ENCODE assay signal across 21 mouse cellular contexts in the genomic region with DNA sequence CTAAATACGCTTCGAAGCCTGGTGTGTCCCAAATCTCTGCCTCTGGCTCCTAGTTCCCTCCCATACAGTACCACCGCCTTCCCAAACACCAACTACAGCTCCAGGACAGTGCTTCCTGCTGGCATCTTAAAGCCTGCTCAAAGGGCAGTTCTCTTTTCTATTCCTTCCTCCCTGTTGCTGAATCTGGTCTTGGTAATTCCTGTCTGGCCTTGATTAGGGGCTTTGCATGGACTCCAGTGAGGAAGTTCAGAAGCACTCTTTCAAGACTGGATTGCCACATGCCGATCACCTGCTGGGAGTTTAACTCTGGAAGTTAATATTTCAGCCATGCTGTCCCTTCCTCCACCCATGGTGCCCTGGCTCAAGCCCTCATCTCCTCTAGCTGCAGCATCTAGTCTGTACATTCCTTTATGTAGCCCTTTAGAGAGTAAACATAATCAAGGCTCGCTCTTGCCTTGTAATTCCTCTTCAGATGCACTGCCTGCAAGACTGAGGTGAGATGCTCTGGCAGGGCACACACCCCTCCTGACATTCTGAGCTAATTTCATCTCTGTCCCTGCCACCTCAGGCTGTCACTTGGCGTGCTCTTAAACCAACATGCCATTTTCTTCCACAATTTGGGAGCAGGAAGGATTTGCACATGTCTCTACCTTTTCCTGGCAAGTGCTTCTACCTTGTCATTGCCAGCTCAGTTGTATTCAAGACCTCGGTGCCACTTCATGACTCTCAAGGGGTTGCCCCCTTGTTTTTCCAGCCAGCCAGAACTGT.
DNase-seq lines count a peak whose midpoint lies in the region; ATAC-seq lines count a peak whose summit lies in the region.
"Had no signal": no experiment of that assay in that cellular context is flagged by ENCODE, and none has a peak within 500 bp of the region (broad histone marks: within the 10 kb centered on the region; RNA-seq: fewer than 3 reads in every experiment).

No protein-coding gene starts in this region.

- no peaks in the 10 kb centered on the region for H3K27me3 ChIP-seq in neural tube, embryonic 15.5 days (replicated peaks)
- H3K27me3 ChIP-seq: heart, embryonic 15.5 days; hindbrain, embryonic 15.5 days had no signal

- peak overlapping the region; percentile 93 for H3K27ac ChIP-seq in macrophage
- no peak overlapping the region for H3K27ac ChIP-seq in neural tube, embryonic 15.5 days (replicated peaks)
- H3K27ac ChIP-seq: forebrain, embryonic 10.5 days; heart, embryonic 15.5 days; hindbrain, embryonic 15.5 days; kidney, postnatal 0 days had no signal

- H3K9ac ChIP-seq in neural tube, embryonic 15.5 days (replicated peaks): no peak overlapping the region
- H3K9ac ChIP-seq: heart, embryonic 15.5 days; hindbrain, embryonic 15.5 days had no signal

- no peaks in the 10 kb centered on the region for H3K4me1 ChIP-seq in neural tube, embryonic 15.5 days
- H3K4me1 ChIP-seq: heart, embryonic 15.5 days; hindbrain, embryonic 15.5 days had no signal

- whole genome bisulfite sequencing in macrophage (ENCODE audit: missing documents): 62% methylated on average over 7 of the region's 7 CpGs
- 84% methylated on average over 7 of the region's 7 CpGs for WGBS in neural tube, embryonic 15.5 days

- H3K4me3 ChIP-seq in macrophage (ENCODE audit: inconsistent target): no peak overlapping the region
- no peak overlapping the region for H3K4me3 ChIP-seq in neural tube, embryonic 15.5 days (replicated peaks)
- H3K4me3 ChIP-seq: forebrain, embryonic 10.5 days; heart, embryonic 15.5 days; hindbrain, embryonic 15.5 days; megakaryocyte, embryonic 14.5 days had no signal

- no peak for ATAC-seq in neural tube, embryonic 15.5 days (ENCODE audit: low FRiP score)
- ATAC-seq: forebrain, embryonic 16.5 days had no signal

- no peak overlapping the region for H3K4me2 ChIP-seq in neural tube, embryonic 15.5 days
- H3K4me2 ChIP-seq: heart, embryonic 15.5 days; hindbrain, embryonic 15.5 days; liver, embryonic 11.5 days had no signal

- H3K36me3 ChIP-seq in macrophage (ENCODE audit: inconsistent target): no peaks in the 10 kb centered on the region
- no peaks in the 10 kb centered on the region for H3K36me3 ChIP-seq in neural tube, embryonic 15.5 days
- H3K36me3 ChIP-seq: forebrain, embryonic 10.5 days; heart, embryonic 15.5 days; hindbrain, embryonic 15.5 days had no signal

- H3K9me3 ChIP-seq in neural tube, embryonic 15.5 days (replicated peaks): no peaks in the 10 kb centered on the region
- H3K9me3 ChIP-seq: forebrain, embryonic 10.5 days; heart, embryonic 15.5 days; hindbrain, embryonic 15.5 days; megakaryocyte, embryonic 14.5 days had no signal

- DNase-seq in embryo, embryonic 10 days (ENCODE audit: low spot score): peak; percentile 16
- no peak for DNase-seq in embryo, embryonic 9.5 days (ENCODE audit: extremely low spot score)
- peak; percentile 17 to 19 for DNase-seq in kidney, postnatal 36 days
- no peak for DNase-seq in kidney, adult 18-20 months
- no peak for DNase-seq in adipocyte (ENCODE audit: low spot score)
- DNase-seq: adrenal gland, adult 8-10 months; gastrocnemius, postnatal 14 days; heart, postnatal 36 days; lung, adult 18-20 months; lung, postnatal 10 days; midbrain, embryonic 14.5 days; right cerebral cortex, postnatal 14 days had no signal

- no peaks in the 10 kb centered on the region for H3K79me2 ChIP-seq in macrophage (ENCODE audit: inconsistent target)

Comparison
In these comparisons a context has a peak if more than half of its experiments do, and no peak if none do; other contexts are left out.
1. DNase-seq: peak in embryo, embryonic 10 days (single experiment) and kidney, postnatal 36 days (2 of 2); none in embryo, embryonic 9.5 days (single experiment), kidney, adult 18-20 months (single experiment) and adipocyte (single experiment).